Comparison of ENCODE assay signal across 15 mouse cellular contexts in the genomic region with DNA sequence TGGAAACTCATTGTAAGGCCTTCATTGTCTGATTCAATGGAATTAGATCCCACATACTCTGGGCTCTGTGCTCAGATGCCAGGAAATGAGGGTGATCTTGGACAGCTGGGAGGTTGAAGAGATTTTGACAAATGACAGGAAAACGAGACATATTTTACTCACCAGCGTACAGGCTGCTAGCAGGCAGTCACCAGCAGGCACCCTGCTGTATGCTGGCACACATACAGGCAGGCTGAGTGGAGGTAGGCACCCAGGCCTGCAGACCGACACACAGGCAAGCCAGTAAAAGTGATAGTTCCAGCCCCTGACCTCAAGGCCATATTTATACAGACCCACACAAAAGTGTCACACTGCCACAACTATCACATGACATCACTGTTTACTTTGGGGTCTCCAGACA.
"Had no signal": no experiment of that assay in that cellular context is flagged by ENCODE, and none has a peak within 500 bp of the region (broad histone marks: within the 10 kb centered on the region; RNA-seq: fewer than 3 reads in every experiment).

No protein-coding gene starts in this region.

- DNase-seq: heart, postnatal 14 days; heart, postnatal 36 days; heart, postnatal 4 days; kidney, adult 11 months; kidney, adult 18-20 months; kidney, adult 2 months; kidney, adult 8-10 months; kidney, adult 9 months; kidney, postnatal 10 days; kidney, postnatal 14 days; kidney, postnatal 25 days; kidney, postnatal 36 days; kidney, postnatal 4 days; layer of hippocampus, adult 9-11 months; layer of hippocampus, postnatal 36 days had no signal
